Mouse (Mus musculus) lung, embryonic 16.5 days (tissue): ENCODE data around the gene Tmed2. TPM values are rescaled to one million over a fixed set of nuclear protein-coding genes. Genes with fewer than 3 reads are reported as not detected.

Experiments used
- ATAC-seq: fragments of 200-750 bp; cut with Nextera tagmentation; 2 replicates; pipeline ENCODE4 v1.8.0; 2017; ENCODE audit warnings: low read depth, mild to moderate bottlenecking, moderate library complexity
- H3K27ac ChIP-seq: fragments of 300-500 bp; sonication (generic); 2 replicates; pipeline ENCODE4 v1.5.1; 2014; ENCODE audit warnings: mild to moderate bottlenecking, control low read depth, low read length
- H3K27me3 ChIP-seq: fragments of 300-500 bp; sonication (generic); 2 replicates; pipeline ENCODE4 v1.6.1; 2014; ENCODE audit warnings: low read depth, low read length, mixed read lengths; ENCODE audit not compliant: control insufficient read depth, insufficient read depth
- H3K36me3 ChIP-seq: fragments of 300-500 bp; sonication (generic); 2 replicates; pipeline ENCODE4 v1.6.1; 2014; ENCODE audit warnings: low read length; ENCODE audit not compliant: control insufficient read depth, insufficient read depth
- H3K4me1 ChIP-seq: fragments of 300-500 bp; sonication (generic); replicated peaks from 2 replicates; pipeline ENCODE4 v1.6.1; 2014; ENCODE audit warnings: low read length, mixed read lengths; ENCODE audit not compliant: control insufficient read depth, insufficient read depth
- H3K4me2 ChIP-seq: fragments of 300-500 bp; sonication (generic); 2 replicates; pipeline ENCODE4 v1.6.1; 2014; ENCODE audit warnings: low read depth, low read length, control low read depth
- H3K4me3 ChIP-seq: fragments of 300-500 bp; sonication (generic); 2 replicates; pipeline ENCODE4 v1.5.1; 2014; ENCODE audit warnings: mild to moderate bottlenecking, low read length, control low read depth
- H3K9ac ChIP-seq: fragments of 300-500 bp; sonication (generic); 2 replicates; pipeline ENCODE4 v1.6.1; 2014; ENCODE audit warnings: low read length, control low read depth
- H3K9me3 ChIP-seq: fragments of 300-500 bp; sonication (generic); 2 replicates; pipeline ENCODE4 v1.6.1; 2016; ENCODE audit warnings: low read length; ENCODE audit not compliant: control insufficient read depth
- WGBS: fragments of 180-500 bp; shearing (Covaris S2); extraction: QIAGEN DNeasy Blood & Tissue Kit; methylation state at CpG from one replicate; pipeline ENCODE4 v1.1.7; 2014; 5-methylcytosine and 5-hydroxymethylcytosine counted together
- polyA plus RNA-seq: library from polyadenylated mRNA; unstranded; fragments of >200 nt; fragmentation: Nextera tagmentation; extraction: Ambion mirVana; gene quantifications from 2 replicates; pipeline ENCODE4 v1.2.1, GENCODE M21; 2015

Gene Tmed2
- polyA plus RNA-seq, 1 experiment from 2014 or later = 611 TPM

DNA sequence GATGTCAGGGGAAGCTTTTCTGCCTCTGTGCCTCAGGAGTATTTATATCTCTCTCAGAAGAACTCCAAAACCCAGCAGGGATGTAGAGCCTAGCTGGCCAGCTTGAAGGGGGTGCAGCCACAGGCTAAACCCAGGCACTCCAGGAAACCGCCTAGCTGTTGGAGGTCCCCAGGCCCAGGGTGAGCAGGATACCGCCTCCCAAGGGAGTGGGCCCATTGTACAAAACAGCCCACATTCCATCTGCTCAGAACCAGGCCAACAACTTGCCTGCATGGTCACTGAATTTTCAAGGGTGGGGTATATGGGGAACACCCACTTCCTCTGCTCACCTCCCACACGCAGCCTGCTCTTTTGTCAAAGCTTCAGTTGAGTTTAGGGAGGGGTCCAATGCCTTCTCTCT lies 39.9 kb upstream of the Tmed2 start:
- Histone ChIP-seq H3K27me3 (no peaks in the 10 kb centered on the region), H3K4me1 (peaks cover 11% of the 10 kb centered on the region), H3K27ac (no peak overlapping the region), H3K9ac (no peak overlapping the region), H3K9me3 (no peaks in the 10 kb centered on the region), H3K36me3 (peaks cover 7% of the 10 kb centered on the region), H3K4me3 (no peak overlapping the region), H3K4me2 (no peak overlapping the region)
- ATAC-seq = no peak
- WGBS = 94% methylated on average over 3 of the region's 3 CpGs

DNA sequence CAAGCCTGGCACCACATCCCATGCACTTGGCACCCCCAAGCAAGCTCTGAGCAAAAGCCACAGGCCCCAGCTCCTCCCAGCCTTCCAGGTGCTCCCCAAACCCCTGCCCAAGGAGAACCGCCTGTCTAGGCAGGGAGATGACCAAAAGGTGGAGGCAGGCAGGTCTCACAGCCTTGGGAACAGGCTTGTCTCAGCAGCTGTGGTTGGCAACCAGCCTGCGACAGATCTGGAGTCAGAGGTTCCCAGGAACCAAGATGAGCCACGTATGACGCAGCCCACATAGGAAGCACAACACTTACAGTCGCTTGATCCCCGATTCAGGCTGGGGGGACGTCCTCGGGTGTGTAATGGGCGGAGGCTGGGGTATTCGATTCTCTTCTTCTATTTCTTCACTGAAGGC lies 39.0 kb upstream of the Tmed2 start:
- peaks cover 9% of the 10 kb centered on the region for H3K4me1 ChIP-seq
- H3K27me3 ChIP-seq = no peaks in the 10 kb centered on the region
- no peak for ATAC-seq
- no peaks in the 10 kb centered on the region for H3K9me3 ChIP-seq
- H3K36me3 ChIP-seq = peaks cover 7% of the 10 kb centered on the region
- no peak overlapping the region for H3K9ac ChIP-seq
- no peak overlapping the region for H3K27ac ChIP-seq
- WGBS = 87% methylated on average over 10 of the region's 10 CpGs
- no peak overlapping the region for H3K4me2 ChIP-seq
- H3K4me3 ChIP-seq = no peak overlapping the region

DNA sequence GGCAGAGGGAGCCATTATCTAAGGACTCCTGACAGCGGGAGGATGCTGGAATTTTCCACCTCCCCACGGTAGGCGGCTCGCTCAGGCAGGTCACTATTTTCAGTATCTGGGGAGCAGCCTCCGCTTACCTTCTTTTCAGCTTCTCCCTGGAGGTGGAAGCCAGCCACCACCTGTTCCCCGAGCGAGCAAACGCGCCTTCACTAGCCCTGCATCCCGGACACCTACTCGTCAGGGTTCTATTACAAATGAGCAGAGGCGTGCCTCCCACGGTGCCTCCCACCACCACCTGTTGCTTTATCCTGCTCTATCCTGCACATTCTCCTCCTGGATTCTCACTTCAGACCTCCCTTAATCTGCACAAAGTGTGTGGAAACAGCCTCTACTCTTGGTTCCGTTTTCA lies 36.8 kb upstream of the Tmed2 start:
- no peak overlapping the region for H3K27ac ChIP-seq
- no peak overlapping the region for H3K4me2 ChIP-seq
- H3K9me3 ChIP-seq = no peaks in the 10 kb centered on the region
- peaks cover 13% of the 10 kb centered on the region; the same call in 1 of the 2 replicates for H3K4me1 ChIP-seq
- H3K9ac ChIP-seq = no peak overlapping the region
- 65% methylated on average over 14 of the region's 14 CpGs for WGBS
- no peak for ATAC-seq
- H3K36me3 ChIP-seq = peaks cover 7% of the 10 kb centered on the region
- H3K27me3 ChIP-seq = no peaks in the 10 kb centered on the region
- H3K4me3 ChIP-seq = no peak overlapping the region

DNA sequence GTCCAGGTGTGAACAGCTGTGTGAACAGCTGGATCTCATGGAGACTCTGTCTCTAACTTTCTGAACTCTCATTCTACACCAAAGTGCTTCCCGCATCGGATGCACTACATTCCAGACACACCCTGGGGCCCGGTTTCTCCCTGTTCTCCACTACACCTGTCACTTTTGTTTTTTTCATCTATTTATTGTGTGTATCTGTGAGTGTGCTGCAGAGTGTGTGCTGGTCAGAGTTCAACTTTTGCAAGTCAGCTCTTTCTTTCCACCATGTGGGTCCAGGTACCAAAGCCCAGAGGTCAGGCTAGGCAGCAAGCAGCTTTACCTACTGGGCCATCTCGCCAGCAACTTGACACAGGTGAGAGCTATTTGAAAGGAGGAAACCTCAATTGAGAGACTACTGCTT lies 35.3 kb upstream of the Tmed2 start:
- WGBS = 88% methylated on average over 4 of the region's 4 CpGs

DNA sequence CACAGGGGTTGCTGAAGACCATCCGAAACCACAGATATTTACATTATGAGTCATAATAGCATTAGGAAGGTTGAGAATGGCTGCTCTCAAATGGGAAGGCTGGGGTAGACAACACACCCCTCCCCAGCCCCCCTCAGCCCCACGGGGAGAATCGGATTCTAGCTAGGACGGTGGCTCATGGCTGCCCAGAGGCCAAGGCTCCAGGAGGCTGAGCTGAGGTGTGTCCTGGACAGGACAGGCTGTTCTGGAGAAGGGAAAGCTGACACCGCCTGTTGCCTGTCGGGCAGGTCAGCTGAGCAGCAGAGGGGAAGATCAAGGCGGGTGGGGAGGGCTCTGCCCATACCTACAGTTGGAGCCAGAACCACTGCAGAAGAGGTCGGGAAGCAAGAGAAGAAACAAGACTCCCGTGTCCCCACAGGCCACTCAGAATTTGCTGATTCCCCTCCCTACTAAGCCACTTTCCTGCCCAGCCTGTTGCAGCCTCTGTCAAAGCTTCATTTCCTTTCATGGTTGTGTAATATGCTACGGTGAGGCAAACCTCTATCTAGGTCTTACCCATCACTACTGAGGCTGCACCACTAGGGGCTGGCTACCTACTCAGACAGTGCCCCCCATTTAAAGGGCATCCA lies 33.6 kb upstream of the Tmed2 start:
- no peak for ATAC-seq
- peaks cover 12% of the 10 kb centered on the region; the same call in 1 of the 2 replicates for H3K4me1 ChIP-seq
- H3K4me2 ChIP-seq = no peak overlapping the region
- 40% methylated on average over 10 of the region's 10 CpGs for WGBS
- peak overlapping the region; percentile 18 for H3K27ac ChIP-seq
- peaks cover 5% of the 10 kb centered on the region; the same call in 1 of the 2 replicates for H3K36me3 ChIP-seq
- no peak overlapping the region for H3K4me3 ChIP-seq
- no peaks in the 10 kb centered on the region for H3K27me3 ChIP-seq
- no peak overlapping the region for H3K9ac ChIP-seq
- no peaks in the 10 kb centered on the region for H3K9me3 ChIP-seq

More for the DNA sequence above, 35.3 kb upstream of the Tmed2 start:
- Histone ChIP-seq H3K4me3 (no peak overlapping the region), H3K27me3 (no peaks in the 10 kb centered on the region), H3K4me1 (peaks cover 12% of the 10 kb centered on the region; the same call in 1 of the 2 replicates), H3K27ac (no peak overlapping the region), H3K4me2 (no peak overlapping the region), H3K36me3 (peaks cover 7% of the 10 kb centered on the region; the same call in 1 of the 2 replicates), H3K9me3 (no peaks in the 10 kb centered on the region), H3K9ac (no peak overlapping the region)
- ATAC-seq = no peak

DNA sequence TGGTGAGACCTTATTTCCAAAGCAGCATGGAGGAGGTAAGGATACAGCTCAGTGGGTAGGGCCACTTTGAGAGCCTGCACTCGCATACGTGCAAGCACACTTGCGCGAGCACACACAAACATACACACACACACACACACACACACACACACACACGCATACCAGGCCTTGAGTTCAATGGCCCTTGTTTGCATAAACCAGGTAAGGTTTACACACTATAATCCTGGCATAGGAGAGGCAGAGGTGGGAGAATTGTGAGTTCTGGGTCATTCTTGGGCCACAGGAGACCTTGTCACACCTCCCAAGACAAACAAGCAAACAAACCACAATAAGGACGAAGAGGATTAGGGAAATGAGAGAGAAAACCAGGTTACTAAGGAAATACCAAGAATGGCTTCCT lies 31.3 kb upstream of the Tmed2 start:
- Histone ChIP-seq H3K9ac (no peak overlapping the region), H3K36me3 (peaks cover 15% of the 10 kb centered on the region), H3K27me3 (no peaks in the 10 kb centered on the region), H3K4me3 (no peak overlapping the region), H3K4me2 (0 out of 2 replicates have a peak overlapping the region, but pooled peaks have one; percentile 14), H3K4me1 (peaks cover 12% of the 10 kb centered on the region; the same call in 1 of the 2 replicates), H3K27ac (peak overlapping the region; percentile 90), H3K9me3 (no peaks in the 10 kb centered on the region)
- 76% methylated on average over 6 of the region's 6 CpGs for WGBS
- ATAC-seq = peak; percentile 39

DNA sequence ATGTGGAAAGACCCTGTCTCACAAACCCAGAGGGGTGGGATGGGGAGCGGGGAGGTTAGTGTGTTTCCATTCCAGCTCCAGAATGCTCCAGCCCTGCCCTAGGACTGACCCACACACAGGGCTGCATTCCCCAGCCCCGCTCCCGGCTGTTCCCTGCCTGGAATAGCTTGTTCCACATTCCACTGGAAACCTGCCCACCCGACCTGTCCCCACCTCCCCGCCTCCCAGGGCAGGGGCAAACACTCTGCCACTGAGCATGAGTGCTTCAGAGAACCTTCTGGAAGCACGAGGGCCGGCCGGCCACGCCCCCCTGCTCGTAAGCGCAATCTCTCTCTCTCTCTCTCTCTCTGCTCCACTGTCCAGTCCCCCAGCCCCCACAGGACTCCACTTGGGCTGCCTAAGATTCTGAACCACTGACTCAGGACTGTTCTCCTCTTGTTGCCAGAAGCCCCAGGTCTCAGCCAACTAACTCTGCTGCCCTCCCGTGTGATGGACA lies 30.7 kb upstream of the Tmed2 start:
- H3K4me1 ChIP-seq = peaks cover 12% of the 10 kb centered on the region; the same call in 1 of the 2 replicates
- H3K4me3 ChIP-seq = no peak overlapping the region
- H3K27me3 ChIP-seq = no peaks in the 10 kb centered on the region
- peak; percentile 96 for ATAC-seq
- 46% methylated on average over 12 of the region's 12 CpGs for WGBS
- no peaks in the 10 kb centered on the region for H3K9me3 ChIP-seq
- H3K36me3 ChIP-seq = peaks cover 17% of the 10 kb centered on the region
- no peak overlapping the region for H3K9ac ChIP-seq
- H3K27ac ChIP-seq = peak overlapping the region; percentile 90
- 0 out of 2 replicates have a peak overlapping the region, but pooled peaks have one; percentile 14 for H3K4me2 ChIP-seq

DNA sequence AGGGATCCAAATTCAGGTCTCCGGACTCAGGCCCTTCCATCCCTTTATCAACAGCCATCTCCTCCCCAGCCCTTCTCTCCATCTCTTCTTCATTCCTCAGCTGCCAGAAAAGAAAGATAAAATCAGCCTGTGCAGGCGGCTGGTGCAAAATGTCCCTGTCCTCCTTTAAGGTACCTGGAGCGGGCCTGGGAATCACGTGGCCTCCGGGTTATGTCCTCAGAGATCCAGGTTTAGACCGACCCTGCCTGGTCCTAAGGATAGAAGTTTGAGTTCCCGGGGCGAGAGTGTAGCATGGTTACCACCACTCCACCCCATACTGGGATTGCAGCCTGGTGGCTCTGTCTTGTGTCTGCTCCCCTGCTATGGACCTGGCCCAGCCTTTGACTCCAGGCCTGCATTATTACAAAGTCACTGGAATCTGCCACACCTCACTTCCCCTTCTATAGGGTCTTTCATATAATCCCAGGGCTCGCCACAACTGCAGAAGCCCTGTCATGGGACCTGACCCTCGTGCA lies 29.9 kb upstream of the Tmed2 start:
- H3K4me1 ChIP-seq = peaks cover 12% of the 10 kb centered on the region; the same call in 1 of the 2 replicates
- peak overlapping the region; percentile 90 for H3K27ac ChIP-seq
- H3K4me3 ChIP-seq = no peak overlapping the region
- peaks cover 14% of the 10 kb centered on the region for H3K36me3 ChIP-seq
- WGBS = 82% methylated on average over 10 of the region's 10 CpGs
- no peak for ATAC-seq
- no peaks in the 10 kb centered on the region for H3K27me3 ChIP-seq
- H3K4me2 ChIP-seq = no peak overlapping the region
- H3K9me3 ChIP-seq = no peaks in the 10 kb centered on the region
- H3K9ac ChIP-seq = 0 out of 2 replicates have a peak overlapping the region, but pooled peaks have one; percentile 3

DNA sequence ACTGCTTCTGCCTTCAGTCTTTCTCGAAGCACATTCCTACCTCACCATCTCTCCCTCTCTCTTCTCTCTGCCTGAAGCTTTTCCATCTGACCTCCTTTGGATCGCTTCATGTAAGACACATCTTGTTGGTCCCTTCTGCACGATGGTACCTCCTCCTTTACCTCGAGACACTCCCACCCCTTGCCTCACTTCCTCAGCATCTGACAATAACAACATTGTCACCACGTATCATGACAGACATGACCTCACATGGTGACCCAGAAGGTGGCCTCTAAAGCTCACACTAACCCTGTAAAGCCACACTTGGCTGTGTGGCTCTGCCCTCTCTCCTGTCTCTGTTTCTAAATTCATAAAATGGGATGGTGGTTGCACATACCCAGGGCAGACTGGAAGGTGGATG lies 24.7 kb upstream of the Tmed2 start:
- Histone ChIP-seq H3K27ac (no peak overlapping the region), H3K4me3 (no peak overlapping the region), H3K36me3 (peaks cover 26% of the 10 kb centered on the region), H3K27me3 (no peaks in the 10 kb centered on the region), H3K9me3 (no peaks in the 10 kb centered on the region), H3K9ac (no peak overlapping the region), H3K4me2 (no peak overlapping the region), H3K4me1 (no peaks in the 10 kb centered on the region)
- no peak for ATAC-seq
- WGBS = 77% methylated on average over 5 of the region's 5 CpGs
